Mouse (Mus musculus): ENCODE measurements around the gene Sod1.

- TF ChIP-seq CTCF (IDR thresholded peaks at IDR 0.05; ENCODE audit: insufficient read depth, low read depth, low read length) (no peak), POLR2A (IDR thresholded peaks at IDR 0.05; ENCODE audit: insufficient read depth, low read depth, low read length) (no peak)
Observed at GRCm38 (mm10) chr16:90203226-90203962, 17.2 kb upstream of the Sod1 start.
